Mouse (Mus musculus) ovary, postnatal 14 days (tissue): ENCODE results near the gene Sh3gl3.

Source experiments
- DNase-seq: peaks from one replicate; pipeline ENCODE4 v3.0.0; 2022; ENCODE audit warnings: low spot score

The Sh3gl3 gene

DNA sequence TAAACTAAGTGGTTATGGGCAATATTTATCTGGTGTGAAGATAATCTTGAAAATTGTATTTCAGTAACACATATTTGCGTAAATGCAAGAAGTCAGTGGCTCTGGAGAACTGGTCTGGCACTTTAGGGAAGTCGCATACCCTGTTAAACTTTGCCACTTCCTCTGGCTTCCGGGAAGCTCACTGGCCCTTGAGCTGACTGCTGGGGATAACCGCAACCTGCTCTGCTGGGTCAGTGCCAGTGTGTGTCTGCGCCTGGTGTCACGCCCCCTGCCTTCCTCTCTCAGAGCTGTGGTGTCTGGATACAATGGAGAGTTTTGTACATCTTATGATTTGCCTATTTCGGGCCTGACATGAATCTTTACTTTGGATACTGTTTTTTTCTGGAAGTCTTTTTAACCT is 119.8 kb downstream of the Sh3gl3 start:
- no peak for DNase-seq

DNA sequence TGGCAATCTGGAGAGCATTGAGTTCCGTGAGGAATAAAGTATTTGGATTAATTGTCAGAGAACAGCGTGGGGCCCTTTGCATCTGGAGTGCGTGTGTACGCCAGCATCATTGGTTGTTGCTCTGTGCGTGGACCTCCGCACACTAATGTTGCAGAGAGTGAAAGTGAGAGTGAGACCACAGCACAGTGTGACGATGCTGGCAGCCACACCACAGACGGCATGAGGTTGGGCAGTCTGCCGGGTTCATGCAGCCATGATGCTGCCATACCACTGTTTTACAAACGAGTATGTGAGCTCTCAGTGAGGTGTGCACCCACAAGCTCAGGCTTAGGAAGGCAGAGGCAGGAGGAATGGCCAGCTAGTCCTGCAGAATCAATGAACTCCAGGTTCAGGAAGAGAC is 120.4 kb downstream of the Sh3gl3 start:
- no peak for DNase-seq

DNA sequence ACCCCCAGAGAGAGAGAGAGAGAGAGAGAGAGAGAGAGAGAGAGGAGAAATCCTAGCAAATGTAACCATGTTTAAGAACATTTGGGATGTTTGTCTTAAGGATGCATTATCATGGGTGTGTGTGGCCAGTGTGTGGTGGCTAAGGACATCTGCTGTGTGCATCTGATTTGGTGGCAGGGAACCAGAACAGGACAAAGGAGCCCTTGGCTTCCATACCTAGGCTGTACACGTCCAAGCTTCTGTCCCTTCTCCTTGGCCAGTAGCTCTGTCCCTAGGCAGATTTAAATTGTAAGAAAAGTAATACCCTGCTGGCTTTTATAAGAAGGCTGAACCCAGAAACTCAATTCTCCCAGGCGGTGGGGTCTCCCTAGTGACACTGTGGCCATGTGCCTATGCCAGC is 121.0 kb downstream of the Sh3gl3 start:
- DNase-seq, result no peak

DNA sequence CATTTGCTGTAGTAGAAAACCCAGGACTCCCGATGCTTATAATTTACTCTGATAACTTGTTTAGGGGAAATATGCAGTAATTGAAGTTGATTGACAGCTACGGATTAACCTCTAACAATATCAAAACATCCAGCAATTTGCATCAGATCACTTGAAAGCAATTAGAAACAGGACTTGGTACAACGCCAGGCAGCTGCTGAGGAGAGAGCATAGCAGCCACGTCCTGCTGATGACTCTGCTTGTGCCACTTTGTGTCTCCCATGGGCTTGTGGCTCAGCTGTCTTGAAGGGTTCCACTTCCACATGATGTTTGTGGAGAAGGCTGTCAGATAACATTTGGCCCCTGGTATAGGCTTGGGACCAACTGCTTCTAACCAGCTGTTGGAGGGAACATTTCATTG is 134.8 kb downstream of the Sh3gl3 start:
- DNase-seq, result no peak

DNA sequence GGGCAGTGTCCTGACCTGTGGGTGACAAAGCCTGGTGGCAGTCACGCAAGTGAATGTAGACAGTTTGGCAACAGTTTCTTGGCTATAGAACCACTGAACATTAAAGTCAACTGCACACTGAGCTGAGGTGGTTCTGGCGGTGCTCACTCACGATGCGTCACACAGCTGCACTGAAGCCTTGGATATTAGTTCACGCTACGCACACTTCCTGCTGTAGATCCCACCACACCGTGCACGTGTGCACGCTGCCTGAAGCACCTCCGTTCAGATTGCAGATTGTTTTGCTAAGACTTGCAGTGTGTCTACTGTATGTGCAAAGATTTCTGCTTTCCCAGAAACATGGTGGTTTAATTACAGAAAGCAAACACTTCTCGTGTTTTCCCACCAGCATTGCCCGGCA is 144.9 kb downstream of the Sh3gl3 start:
- DNase-seq, result no peak

DNA sequence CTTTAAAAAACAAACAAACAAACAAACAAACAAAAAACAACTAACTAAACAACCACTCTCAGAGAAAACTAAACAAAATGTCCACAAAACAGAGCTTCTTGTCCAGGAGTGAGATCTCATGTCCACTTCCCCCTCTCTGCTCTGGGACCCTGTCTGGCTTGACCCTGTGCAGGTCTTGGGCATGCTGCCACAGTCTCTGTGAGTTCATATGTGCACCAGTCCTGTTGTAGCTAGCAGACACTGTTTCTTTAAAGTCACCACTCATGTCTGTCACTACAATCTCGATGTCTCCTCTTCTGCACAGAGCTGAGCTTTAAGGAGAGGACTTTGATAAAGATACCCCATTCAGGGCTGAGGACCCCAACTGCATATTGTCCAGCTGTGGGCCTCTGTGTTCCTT is 153.0 kb downstream of the Sh3gl3 start:
- DNase-seq, result no peak

DNA sequence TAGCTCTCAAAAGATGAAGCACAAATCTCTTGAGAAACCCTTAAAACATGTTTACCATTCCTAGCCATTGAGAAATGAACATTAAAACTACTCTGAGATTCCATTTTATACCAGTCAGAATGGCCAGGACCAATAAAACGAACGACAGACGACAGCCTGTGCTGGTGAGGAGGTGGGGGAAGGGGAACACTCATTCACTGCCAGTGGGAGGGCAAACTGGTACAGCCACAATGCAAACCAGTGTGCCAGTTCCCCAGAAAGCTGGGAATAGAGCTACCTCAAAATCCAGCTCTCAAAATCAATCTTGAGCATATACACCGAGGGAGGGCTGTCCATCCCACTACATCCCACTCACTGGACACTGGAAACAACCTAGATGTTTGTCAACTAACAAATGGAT is 153.6 kb downstream of the Sh3gl3 start:
- no peak for DNase-seq

DNA sequence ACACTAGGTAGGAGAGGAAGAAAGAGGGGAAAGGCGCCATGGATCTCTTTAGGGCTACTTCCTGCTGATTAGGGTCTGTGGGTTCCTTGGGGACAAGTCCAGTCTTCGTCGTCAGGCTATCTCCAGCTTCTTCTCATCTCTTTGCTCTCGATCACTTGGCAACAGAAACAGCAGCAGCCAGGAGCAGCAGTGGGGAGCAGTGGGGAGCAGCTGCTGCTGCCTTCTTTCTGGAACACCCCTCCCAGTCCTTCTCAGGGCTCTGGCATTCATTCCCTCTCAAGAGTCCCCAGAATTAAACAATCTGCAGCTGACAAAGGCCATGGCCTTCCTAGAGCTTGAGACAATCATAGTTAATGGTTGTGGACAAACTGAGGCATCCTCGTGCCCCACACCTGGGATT is 154.2 kb downstream of the Sh3gl3 start:
- no peak for DNase-seq

DNA sequence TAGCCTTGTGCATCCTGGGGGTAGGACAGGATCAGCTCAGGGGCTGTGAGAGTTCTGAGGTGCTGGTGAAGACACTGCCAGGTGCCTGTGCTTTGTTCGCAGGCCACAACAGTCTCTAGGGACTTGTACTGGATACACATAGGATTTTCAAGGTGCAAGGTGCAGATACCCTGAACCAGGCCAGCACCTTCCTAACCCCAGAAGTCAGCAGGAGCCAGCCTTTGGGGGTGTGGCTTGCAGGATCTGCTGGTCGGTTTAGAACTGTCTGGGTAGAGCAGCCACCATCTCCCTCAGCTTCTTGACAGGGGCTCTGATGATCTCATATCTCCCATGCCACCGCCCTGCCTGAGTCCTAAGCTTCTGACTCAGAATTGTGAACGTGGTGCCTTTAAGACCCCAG is 156.2 kb downstream of the Sh3gl3 start:
- no peak for DNase-seq

DNA sequence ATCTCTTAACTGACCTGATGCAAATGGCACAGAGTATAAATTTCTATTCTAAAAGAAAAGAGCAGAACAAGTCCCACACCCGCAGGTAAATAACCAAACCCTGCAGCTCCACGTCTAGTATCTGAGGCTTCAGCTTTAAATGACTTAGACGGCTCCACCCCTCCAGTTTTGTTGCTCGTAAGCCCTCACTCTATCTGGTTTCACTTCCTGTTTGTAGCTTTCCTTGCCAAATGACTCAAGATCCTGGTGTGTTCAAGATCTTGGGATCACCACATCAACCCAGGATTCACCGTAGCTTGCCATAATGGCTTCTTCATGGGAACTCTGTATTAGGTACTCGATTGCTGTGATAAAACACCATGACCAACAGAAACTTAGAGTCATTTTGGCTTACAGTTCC is 157.2 kb downstream of the Sh3gl3 start:
- DNase-seq, result no peak

DNA sequence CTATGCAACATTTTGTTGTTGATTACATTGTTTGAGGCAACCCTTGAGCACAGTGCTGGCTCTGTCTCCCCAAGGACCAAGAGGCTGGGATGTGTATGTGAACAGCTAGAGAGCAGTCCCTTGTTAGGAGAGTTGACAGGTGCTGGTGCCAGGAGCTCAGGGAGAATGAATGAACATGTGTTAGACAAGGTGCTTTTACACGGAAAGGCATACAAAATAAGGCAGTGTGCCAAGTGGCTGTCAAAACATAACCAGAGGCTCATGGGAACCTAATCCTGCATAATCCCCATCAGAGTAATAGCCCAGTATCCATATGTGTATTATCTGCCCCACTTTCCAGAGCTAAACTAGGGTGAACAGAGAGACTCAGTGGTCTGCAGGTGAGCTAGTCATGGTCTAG is 160.4 kb downstream of the Sh3gl3 start:
- DNase-seq, result no peak

DNA sequence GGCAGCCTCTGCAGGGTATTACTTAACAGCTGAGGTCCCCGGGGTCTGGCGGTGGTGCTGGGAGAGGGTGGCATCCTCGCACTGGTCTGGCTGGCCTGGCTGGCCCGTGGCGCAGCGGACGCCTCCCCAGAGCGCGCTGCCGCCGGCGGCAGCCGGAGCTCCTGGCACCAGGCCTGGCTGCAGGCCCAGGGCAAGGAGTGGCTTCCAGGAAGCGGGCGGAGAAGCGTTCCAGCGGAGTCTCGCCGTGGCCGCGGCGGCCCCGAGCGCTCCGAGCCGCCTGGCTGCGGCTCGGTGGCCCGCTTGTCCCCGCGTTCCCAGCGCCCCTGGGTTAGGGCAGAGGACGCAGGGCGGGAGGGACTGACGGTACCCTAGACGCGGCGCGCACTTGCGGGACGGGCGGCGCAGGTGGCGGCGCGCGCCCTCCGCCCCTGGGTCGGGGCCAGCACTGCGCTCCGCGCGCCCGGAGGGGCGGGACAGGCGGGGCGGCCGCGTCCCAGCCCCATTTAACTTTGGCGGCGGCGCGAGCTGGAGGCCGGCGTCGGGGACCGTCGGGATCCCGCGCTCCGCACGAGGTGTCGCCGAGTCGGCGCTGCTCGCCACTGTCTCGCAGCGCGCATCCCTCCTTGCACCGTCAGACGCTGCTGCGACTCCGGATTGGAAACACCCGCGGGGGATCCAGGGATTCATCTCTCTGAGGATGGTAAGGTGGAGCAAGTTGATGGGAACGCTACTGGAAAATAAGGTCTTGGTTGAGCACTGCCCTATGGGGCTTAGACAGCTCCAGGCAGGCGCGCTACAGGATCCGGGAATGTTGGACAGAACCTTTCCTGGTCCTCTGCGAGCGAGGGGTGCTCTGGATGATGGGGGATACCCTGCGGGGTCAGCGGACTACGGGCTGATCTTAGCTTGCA is 161.8 kb downstream of the Sh3gl3 start, which contains the start of gene Adamtsl3:
Gene Adamtsl3 (plus strand): TSS at position 484 of the 911 bp plus-strand sequence.
- peak; percentile 16 for DNase-seq

DNA sequence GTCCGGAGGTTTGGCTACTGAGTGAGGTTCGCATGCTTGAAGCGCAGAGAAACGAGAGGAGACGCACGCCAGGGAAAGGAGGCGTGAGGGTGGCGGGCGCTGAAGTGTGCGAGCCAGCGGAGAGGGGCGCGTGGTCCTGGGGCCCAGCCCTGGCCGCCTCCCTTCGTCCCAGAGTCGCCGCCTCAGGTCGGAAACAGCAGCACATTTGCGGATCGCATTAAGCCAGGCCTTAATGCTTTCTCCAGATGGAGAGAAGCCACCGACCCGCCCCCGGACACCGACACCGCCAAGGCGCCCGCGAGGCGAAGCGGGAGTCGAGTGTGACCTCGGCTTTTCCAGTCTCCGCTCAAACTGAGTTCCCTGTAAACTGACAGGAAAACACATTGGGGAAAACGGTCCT is 162.5 kb downstream of the Sh3gl3 start:
- peak; percentile 22 for DNase-seq

DNA sequence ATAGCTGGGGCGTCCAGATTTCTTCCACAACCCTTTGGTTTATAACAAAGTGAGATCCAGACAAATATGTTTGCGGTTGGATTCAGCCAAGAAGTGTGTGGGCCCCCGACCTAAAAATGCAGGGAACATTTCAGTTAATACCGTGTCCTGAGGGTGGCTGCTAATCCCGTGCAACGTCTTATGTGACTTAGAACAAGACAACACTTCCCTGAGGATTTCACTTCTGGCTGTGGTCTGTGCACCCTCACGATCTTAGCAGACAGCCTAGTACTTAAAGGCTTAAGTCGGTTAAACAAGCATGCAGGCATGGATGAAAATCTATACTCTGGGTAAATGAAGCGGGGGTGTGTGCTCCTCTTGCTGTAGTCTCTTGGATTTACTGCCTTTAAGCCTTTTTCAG is 164.5 kb downstream of the Sh3gl3 start:
- DNase-seq, result no peak

DNA sequence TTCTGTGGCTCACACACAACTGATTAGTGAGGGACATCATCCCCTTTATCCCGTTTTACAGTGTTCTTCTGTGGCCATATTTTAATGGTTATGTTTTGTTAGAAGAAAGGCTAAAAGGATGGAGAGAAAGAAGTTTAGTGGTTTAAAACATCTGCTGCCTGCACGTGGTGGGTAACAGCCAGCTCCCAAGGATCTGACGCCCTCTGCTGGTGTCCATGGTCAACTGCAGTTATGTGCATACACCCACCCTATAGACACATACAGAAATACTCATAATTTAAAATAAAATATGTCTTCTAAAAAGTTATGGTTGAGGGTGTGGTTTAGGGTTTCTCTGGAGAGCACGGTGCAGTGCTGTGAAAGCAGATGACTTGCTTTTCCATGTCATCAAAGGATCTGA is 164.9 kb downstream of the Sh3gl3 start:
- no peak for DNase-seq

DNA sequence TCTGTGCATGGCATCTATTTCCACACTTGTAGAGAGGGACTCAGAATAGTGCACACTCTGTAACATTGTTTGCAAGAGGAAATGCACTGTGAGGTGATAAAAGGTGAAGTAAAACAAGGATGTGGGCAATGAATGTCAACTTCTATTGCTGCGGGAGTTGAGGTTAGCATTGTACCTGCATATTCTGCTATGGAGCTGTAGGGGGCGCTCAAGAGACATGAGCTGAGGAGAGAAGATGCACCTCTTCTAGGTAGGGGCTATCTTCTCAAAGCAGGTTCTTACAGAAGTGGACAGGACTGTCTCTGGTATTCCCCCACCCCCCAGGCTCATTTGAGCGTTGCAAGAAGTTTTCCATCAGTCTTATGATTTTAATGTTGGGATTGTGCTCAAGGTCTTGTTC is 165.6 kb downstream of the Sh3gl3 start:
- DNase-seq, result no peak

DNA sequence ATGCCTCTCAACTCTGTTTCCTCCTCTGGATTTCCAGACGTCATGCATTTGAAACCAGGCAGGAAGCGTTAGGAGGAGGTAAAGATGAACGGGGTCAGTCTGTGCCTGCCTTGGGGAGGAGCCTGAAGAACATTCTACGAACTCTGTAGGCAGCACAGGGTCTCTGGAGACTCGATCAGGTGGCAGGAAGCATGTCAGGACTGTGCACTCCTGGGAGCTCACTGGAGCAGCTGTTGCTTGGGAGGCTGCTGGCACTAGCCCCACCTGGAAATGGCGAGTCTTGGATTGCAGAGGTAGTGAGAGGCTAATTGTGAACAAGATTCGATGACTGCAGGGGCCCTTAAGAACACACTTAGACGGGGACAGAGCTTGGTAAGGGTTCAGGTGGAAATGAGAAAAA is 167.8 kb downstream of the Sh3gl3 start:
- no peak for DNase-seq

DNA sequence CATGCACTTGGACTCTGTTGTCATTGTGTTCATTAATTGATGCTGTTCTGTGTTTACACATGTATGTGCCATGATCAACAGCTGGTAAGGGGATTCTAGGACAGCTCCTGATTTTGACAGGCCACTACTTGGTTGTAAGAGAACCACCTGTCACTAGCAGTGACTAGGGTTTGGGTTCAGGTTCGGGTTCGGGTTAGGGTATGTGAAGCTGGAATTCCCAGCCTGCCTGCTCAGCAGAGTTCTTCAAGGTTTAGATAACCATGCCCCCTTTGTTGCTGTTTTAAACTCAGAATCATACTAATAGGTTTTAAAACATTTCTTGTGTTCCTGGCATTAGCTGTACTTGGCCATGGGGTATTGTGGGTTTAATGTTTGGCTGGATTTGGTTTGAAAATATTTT is 173.1 kb downstream of the Sh3gl3 start:
- DNase-seq, result no peak

DNA sequence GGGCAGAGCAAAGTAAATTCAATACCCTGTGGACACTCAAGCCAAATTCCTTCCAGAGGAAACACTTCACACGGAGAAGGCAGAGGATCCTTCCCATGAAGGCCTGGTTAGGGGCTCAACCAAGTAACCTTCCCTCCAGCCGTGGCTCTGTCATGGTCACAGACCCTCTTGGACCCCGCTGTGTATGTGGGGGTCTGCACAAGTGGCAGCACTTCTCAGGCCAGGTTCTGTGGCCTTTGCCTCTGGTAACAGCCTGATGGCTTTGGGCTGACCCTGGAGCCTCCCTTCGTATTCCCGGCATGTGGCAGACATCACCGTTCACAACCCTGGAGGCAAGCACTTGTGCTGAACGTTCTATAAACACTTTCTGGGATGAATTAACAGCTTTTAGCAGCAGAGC is 176.2 kb downstream of the Sh3gl3 start:
- no peak for DNase-seq

DNA sequence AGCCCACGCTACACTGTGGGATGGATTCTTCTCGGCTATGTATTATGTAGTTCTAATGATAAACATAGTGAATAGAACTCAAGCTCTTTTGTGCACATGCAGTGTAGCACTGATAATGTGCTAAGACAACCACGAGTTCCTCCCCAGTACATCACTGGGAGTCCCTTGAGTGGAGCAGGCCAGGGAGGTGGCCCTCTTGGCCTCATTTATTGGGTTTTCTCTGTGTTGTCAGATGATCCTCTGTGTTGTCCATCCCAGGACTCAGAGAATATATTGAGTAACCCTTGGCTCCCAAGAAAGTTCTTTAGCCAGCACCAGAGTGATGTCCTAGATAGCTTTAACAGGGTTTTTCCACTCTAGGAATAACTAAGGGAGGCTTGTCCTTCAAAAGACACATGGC is 176.8 kb downstream of the Sh3gl3 start:
- DNase-seq, result no peak
